ENCODE assay signal across 7 mouse cellular contexts in genomic region chr3:141854339-141854738, GRCm38 (mm10).
"Had no signal": no experiment of that assay in that cellular context is flagged by ENCODE, and none has a peak within 500 bp of the region (broad histone marks: within the 10 kb centered on the region; RNA-seq: fewer than 3 reads in every experiment).

No protein-coding gene starts in this region.

- DNase-seq: liver, postnatal 0 days; lung, adult 2 months; lung, postnatal 14 days; lung, postnatal 4 days; right cerebral cortex, postnatal 14 days; thymus, adult 2 months; thymus, postnatal 36 days had no signal
